Mouse (Mus musculus): ENCODE data around the gene Tacc2.

DNA sequence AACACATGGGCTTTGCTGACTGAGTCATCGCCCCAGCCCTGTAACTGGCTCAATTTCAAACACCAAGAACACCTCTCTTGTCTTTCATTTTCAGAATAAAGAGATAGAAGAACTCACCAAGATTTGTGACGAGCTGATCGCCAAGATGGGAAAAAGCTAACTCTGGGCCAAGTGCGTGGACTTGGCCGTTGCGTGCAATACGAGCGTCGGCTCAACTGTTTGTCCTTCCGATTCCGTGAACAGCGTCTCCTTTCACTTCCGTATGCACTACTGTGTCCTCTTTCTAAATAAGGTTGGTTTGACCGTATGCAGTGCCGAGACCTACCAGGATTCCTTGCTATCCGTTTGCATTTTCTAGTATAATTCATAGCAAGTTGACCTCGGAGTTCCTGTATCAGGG is 186.9 kb downstream of the Tacc2 start:
- no peak for TF ChIP-seq CTCF (IDR thresholded peaks at IDR 0.05; ENCODE audit: borderline replicate concordance, insufficient read depth, low read depth, low read length)
- TF ChIP-seq POLR2A (IDR thresholded peaks at IDR 0.05; ENCODE audit: borderline replicate concordance, insufficient read depth, low read length), result no peak
